Mouse (Mus musculus): ENCODE measurements around the gene Ehd2.

DNA sequence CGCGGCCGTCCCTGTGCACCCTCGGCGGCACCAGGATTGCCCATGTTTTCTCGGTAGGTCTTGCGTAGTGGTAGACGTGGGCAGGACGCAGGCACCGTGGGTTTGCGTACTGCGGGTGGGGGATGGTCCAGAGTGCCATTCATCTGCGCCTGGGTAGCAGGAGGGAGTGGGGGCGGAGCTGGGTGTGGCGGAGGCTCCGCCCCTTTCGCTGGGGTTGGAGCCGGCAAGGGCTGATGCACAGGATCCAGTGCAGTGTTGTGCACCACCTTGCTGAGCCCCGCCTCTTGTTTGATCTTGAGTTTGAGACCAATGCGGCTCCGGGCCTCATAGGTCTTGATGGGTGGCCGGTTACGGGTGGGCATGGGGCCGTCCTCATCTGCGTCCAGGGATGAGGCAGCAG lies 4.9 kb upstream of the Ehd2 start:
- TF ChIP-seq POLR2A (IDR thresholded peaks at IDR 0.05; ENCODE audit: borderline replicate concordance, extremely low read depth, low read depth, low read length) (no peak), CTCF (IDR thresholded peaks at IDR 0.05; ENCODE audit: insufficient read depth, low read length) (no peak)
